Mouse (Mus musculus): ENCODE measurements around the gene Ykt6.
"Not testable (repeated sequence)": the region's sequence is repeated elsewhere in the genome, so short reads cannot be mapped to it uniquely, and the experiment has no call there.

Gene Ykt6

DNA sequence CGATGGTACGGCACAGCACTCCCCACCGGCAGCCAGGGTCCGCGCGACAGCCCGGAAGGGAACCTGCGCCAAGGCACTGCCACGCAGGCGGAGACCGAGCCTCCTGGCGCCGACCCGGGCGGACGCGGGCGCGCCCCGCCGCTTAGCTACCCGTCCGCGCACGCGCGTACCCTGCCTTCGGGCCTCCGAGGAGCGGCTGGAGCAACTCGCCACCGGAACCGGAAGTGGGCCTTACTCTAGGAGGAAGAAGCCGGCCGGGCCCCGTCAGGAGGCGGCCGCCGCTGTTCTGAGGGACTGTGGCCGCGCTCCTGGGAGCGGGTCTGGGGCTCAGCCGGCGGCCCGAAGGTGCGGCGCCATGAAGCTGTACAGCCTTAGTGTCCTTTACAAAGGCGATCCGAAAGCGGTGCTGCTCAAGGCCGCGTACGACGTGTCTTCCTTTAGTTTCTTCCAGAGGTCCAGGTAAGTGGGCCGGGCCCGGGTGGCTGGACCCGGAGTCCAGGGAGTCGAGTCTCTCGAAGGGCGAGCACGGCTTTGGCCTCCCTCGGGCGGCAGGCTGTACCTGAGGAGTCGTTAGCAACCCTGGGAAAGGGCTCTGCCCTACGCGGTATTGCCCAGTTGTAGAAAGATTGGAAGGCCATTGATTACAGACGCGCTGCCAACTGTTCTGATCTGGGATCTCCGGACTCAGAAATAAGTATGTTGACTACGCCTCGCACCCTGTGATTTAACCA is at the start of gene Ykt6:
TSS of gene Ykt6 (plus strand) at position 148 of the 731 bp plus-strand sequence.
- DNase-seq, result peak; percentile 93

GRCm38 (mm10) chr11:5905778-5906518 is 49.5 kb upstream of the Ykt6 start:
- DNase-seq, result no peak

- no peak for DNase-seq
Observed at GRCm38 (mm10) chr11:5907096-5907495, 48.4 kb upstream of the Ykt6 start.

GRCm38 (mm10) chr11:5908642-5909041 is 46.9 kb upstream of the Ykt6 start:
- no peak for DNase-seq

GRCm38 (mm10) chr11:5912635-5913034 is 42.9 kb upstream of the Ykt6 start:
- DNase-seq, result peak; percentile 45

- no peak for DNase-seq
Observed at GRCm38 (mm10) chr11:5913256-5913655, 42.2 kb upstream of the Ykt6 start.

DNA sequence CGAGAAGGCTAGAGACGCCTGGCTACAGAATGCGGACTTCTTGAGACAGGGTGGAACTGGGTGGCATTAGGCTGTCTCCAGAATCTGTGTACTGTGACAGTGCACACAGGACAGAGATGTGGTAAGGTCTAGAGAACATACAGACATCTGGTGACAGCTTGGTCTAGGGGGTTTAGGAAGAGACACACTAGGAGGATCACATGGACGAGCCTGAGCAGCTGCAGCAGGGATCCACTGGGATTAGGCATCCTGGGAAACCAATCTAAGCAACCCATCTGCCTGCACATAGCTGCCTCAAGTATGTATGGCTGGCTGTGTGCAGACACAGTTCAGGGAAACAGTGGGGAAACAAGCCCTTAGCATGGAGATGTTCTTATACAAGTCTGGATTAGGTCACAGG is 41.6 kb upstream of the Ykt6 start:
- DNase-seq, result no peak

- DNase-seq, result no peak
Observed at GRCm38 (mm10) chr11:5914940-5915339, 40.6 kb upstream of the Ykt6 start.

DNA sequence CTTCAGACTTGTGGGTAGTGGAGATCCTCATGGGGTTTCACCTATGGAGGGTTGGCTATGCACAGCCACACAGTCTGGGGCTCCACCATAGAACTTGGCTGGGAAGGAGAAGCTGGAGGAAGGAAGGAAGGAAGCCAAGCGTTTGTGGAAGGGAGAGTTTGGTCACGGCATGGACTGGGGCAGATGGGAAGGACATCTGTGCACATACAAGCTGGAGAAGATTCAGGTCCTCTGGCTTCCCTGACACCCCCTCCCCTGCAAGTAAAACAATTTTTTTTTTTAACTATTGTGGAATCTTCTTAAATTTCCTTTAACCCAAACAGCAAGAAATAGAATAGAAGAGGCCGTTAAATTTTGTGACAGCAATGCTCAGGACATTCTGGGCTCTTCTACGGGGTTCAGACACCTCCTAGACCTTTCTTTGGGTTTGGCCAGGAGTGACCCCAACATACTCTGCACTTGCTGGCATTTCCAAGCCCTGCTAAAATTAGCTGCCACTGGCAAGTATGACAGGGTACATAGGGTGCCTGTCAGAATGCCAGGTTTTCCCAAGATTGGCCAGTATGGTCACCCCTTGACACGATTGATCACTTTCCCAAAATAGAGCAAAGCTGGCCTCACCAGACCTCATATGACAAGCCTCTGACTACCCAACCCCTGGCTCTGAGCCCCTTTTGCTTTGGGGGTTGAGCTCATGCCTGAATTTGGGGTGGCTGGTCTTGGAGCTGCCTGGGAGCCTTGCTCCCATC is 39.9 kb upstream of the Ykt6 start:
- no peak for DNase-seq

GRCm38 (mm10) chr11:5916178-5916548 is 39.3 kb upstream of the Ykt6 start:
- no peak for DNase-seq

- DNase-seq, result no peak
Observed at GRCm38 (mm10) chr11:5918111-5918510, 37.4 kb upstream of the Ykt6 start.

DNA sequence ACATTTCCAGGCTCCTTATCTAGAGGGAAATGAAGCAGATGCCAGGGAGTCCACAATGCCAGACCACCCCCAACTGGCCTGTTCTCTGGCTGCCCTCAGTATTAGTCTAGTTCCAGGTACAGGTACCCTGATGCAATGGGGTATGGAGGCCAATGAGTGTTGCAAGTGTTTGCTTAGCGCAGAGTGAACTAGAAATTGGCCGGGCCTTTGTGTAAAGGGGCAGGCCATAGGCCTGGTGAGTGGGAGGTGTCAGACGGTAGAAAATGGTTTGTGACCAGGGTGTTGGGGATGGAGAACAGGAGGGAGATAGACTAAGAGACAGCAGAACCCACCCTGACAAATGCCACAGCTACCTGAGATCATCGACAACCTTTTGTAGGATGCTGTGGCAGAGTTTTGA is 35.9 kb upstream of the Ykt6 start:
- no peak for DNase-seq

GRCm38 (mm10) chr11:5920323-5920960 is 35.1 kb upstream of the Ykt6 start:
- DNase-seq, result peak; percentile 19

DNA sequence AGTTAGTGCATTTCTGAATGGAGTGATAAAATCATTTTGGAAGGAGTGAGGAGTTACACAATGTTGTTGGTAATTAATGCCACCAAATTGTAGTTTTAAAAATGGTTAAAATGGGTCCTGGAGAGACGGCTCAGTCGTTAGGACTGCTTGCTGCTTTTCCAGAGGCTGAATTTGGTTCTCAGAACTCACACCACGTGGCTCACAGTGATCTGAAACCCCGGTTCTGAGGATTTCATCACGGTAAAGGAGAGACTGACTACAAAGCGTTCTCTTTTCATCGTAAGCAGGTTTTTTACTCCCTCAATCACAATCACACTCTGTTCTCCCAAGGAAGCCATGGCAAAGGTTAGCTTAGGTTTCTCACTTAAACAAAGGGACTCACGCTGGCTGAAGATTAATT is 30.8 kb upstream of the Ykt6 start:
- DNase-seq, result no peak

GRCm38 (mm10) chr11:5926696-5927220 is 28.7 kb upstream of the Ykt6 start:
- DNase-seq, result no peak

- DNase-seq, result no peak
Observed at GRCm38 (mm10) chr11:5930578-5930977, 24.9 kb upstream of the Ykt6 start.

- peak; percentile 16 for DNase-seq
Observed at GRCm38 (mm10) chr11:5931947-5932346, 23.5 kb upstream of the Ykt6 start.

GRCm38 (mm10) chr11:5934531-5934930 is 21.0 kb upstream of the Ykt6 start:
- DNase-seq, result not testable (repeated sequence)

GRCm38 (mm10) chr11:5942966-5943365 is 12.5 kb upstream of the Ykt6 start:
- DNase-seq, result no peak

GRCm38 (mm10) chr11:5945096-5945495 is 10.4 kb upstream of the Ykt6 start:
- no peak for DNase-seq

DNA sequence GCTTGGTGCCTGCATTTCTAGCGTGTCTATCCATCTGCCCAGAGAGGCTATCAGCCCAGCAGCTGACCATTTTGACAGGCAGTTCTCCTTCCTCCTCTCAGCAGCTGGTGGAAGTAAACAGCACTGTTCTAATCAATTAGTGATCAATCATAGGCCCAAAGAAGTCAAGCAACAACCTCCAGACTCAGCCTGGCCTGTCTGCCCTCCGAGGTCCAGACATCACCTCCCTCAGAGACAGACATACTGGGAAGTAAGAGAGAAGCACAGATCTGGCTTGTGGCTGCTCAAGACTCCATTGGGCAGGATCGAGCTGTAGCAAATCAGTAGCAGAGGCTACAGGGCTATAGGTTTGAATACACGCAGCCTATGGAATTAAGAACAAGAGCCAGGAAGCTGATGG is 7.7 kb upstream of the Ykt6 start:
- DNase-seq, result no peak

DNA sequence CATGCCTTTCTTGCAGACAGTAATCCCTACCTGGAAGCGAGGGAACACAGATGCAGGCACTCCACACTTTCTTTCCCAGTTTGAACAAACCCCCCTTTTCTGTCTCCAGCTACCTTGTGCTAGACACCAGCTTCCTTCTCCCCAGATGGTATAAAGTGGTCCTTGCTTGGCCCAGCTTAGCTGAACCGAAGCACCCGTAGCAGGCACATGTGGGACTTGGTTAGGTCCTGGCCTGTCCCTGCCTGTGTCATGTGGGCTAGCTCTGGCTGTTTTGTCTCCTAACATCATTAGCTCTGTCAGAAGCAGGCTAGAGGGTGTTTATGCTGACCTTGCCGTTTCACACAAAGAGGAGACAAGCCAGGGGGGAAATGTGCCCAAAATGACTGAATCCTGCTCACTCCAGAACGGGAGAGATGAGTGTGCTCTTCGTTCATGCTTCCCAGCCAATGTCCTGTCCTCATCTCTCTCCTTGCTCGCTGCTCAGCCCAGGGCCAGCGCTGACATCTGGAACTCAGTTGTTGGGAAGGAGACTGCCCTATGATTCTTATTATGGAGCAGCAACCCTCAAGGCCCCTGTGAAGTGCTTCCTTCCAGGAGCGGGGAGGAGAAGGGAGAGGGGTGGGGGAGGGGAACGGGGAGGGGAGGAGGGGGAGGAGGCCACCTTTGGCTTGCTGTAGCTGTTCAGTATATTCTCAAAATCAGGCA is 6.8 kb upstream of the Ykt6 start:
- no peak for DNase-seq

Data from thymus, postnatal 25 days (tissue).